Mouse (Mus musculus): ENCODE measurements around the gene Ercc8. TPM values are rescaled to one million over a fixed set of nuclear protein-coding genes. Genes with fewer than 3 reads are reported as not detected.
A peak's percentile ranks its signal among the peaks of the same experiment; 100 is the strongest.

Ercc8 gene
- 13.7 and 13.9 TPM in 2 replicates for polyA plus RNA-seq (2015; fragmentation: Nextera tagmentation; extraction: Ambion mirVana)

DNA sequence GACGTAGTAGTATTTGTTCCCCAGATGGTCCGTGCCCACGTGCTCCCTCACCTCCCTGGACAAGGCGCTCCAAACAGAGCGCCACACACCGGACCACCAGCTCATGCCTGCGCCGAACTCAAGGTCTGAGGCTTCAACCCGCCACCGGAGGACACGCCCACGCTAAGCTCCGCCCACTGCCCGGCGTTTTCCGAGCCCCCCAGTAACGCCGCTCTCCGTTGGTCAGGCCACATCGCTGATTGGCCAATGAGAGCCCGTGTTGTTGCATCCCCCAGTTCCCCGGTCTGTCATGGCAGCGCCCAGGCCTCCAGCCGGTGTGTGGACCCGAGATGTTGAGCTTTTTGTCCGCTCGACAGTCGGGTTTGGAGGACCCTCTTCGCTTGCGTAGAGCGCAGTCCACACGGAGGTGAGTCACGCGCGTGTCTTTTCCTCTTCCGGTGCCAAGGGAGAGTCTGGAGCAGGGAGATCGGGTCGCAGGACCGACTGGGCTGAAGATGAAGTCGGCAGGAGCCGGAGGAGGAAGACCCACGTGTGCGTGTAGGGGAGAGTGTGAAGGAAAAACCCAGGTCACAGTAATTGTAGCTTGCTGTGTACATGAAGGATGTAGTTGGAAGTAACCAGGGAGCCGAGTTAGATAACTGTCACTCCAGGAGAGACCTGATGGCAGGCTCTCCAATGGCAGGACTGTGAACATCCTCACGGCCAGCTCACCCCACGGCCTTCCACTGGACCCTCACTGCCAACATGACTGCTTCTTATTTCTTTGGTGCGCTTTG lies at the start of gene Ercc8, which contains the start of gene Ndufaf2:
Gene Ercc8 (plus strand): TSS at position 267 of the 776 bp plus-strand sequence.
Gene Ndufaf2 (minus strand): TSS at position 159 of the 776 bp plus-strand sequence.
- under 1% methylated on average over 47 of the region's 47 CpGs for WGBS
- Histone ChIP-seq H3K9me3 (ENCODE audit: control insufficient read depth, low read length) (no peaks in the 10 kb centered on the region), H3K36me3 (ENCODE audit: control insufficient read depth, insufficient read depth, low read length) (no peaks in the 10 kb centered on the region), H3K9ac (ENCODE audit: low read depth, low read length) (peak within 1 kb of the TSS; percentile 68), H3K4me2 (ENCODE audit: low read depth, low read length) (peak within 1 kb of the TSS; percentile 89), H3K4me1 (ENCODE audit: control insufficient read depth, insufficient read depth, low read length) (peaks cover 5% of the 10 kb centered on the region), H3K27ac (ENCODE audit: low read length) (no peak within 1 kb of the TSS), H3K4me3 (ENCODE audit: low read length) (peak within 1 kb of the TSS; percentile 94), H3K27me3 (replicated peaks; ENCODE audit: control insufficient read depth, insufficient read depth, low read length) (no peaks in the 10 kb centered on the region)
- peak; percentile 98 for ATAC-seq

DNA sequence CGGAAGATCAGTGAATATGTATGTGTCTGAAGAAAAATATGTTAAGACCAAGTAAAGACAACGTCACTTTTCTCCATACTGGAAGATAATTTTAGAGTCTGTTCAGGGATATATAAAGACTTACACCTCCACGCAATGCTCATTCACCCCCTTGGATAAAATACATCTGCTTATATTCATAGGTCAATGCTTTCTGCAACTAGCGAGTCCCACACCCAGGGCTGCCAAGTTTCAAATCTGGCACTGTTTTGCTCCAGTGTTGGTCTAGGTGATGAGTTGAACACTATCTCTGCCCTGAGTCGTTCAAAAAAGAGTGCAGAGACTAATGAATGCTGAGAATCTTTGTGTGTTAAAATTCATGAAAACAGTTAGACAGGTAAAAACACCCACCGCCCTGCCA lies 47.6 kb upstream of the Ercc8 start:
- no peaks in the 10 kb centered on the region for H3K27me3 ChIP-seq (replicated peaks; ENCODE audit: control insufficient read depth, insufficient read depth, low read length)
- no peaks in the 10 kb centered on the region for H3K9me3 ChIP-seq (ENCODE audit: control insufficient read depth, low read length)
- H3K36me3 ChIP-seq (ENCODE audit: control insufficient read depth, insufficient read depth, low read length): no peaks in the 10 kb centered on the region
- ATAC-seq: no peak
- 83% methylated on average over 6 of the region's 6 CpGs for WGBS
- no peak overlapping the region for H3K4me2 ChIP-seq (ENCODE audit: low read depth, low read length)
- H3K4me3 ChIP-seq (ENCODE audit: low read length): no peak overlapping the region
- H3K4me1 ChIP-seq (ENCODE audit: control insufficient read depth, insufficient read depth, low read length): 0 out of 2 replicates have a peak, but pooled peaks cover 7% of the 10 kb centered on the region
- no peak overlapping the region for H3K9ac ChIP-seq (ENCODE audit: low read depth, low read length)
- H3K27ac ChIP-seq (ENCODE audit: low read length): no peak overlapping the region

DNA sequence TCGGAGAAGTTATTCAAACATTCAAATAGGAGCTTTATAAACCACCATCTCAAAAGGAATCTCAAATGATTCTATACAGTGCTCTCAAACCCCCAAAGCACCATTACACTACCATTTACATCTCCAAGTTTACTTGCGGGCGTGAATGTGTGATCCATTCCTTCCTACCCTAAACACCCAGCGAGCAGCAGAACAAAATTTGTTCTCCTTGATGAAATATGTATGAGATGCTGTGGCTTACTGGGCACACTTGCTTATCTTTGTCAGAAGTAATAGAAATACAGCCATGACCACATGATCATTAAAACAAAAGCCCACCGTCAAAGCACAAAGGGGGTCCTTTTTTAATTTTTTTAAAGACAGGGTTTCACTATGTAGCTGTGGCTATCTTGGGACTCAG lies 45.0 kb upstream of the Ercc8 start:
- Histone ChIP-seq H3K4me2 (ENCODE audit: low read depth, low read length) (no peak overlapping the region), H3K36me3 (ENCODE audit: control insufficient read depth, insufficient read depth, low read length) (no peaks in the 10 kb centered on the region), H3K9ac (ENCODE audit: low read depth, low read length) (no peak overlapping the region), H3K27ac (ENCODE audit: low read length) (no peak overlapping the region), H3K27me3 (replicated peaks; ENCODE audit: control insufficient read depth, insufficient read depth, low read length) (no peaks in the 10 kb centered on the region), H3K4me1 (ENCODE audit: control insufficient read depth, insufficient read depth, low read length) (0 out of 2 replicates have a peak, but pooled peaks cover 7% of the 10 kb centered on the region), H3K4me3 (ENCODE audit: low read length) (no peak overlapping the region), H3K9me3 (ENCODE audit: control insufficient read depth, low read length) (no peaks in the 10 kb centered on the region)
- no peak for ATAC-seq
- WGBS: 71% methylated on average over 5 of the region's 5 CpGs

DNA sequence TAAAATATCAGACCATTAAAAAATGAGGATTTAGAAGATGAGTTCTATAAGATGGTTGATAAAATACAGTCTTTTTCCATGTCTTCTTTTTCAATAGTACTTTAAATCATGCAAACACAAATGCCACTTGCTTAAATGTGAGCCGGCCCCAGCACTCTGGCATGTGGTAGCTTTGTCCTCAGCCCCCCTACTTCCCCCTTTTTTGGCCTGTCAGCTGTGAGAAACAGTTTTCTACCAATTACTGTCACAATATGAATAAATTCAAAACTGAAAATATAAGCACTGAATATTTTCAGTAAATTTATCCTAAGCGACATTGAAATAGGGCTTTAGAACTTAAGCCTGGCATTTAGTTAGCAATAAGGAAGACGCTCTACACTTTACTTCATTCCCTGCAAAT lies 44.3 kb upstream of the Ercc8 start:
- 67% methylated on average over 3 of the region's 3 CpGs for WGBS
- Histone ChIP-seq H3K27me3 (replicated peaks; ENCODE audit: control insufficient read depth, insufficient read depth, low read length) (no peaks in the 10 kb centered on the region), H3K27ac (ENCODE audit: low read length) (no peak overlapping the region), H3K9me3 (ENCODE audit: control insufficient read depth, low read length) (no peaks in the 10 kb centered on the region), H3K36me3 (ENCODE audit: control insufficient read depth, insufficient read depth, low read length) (no peaks in the 10 kb centered on the region), H3K4me3 (ENCODE audit: low read length) (no peak overlapping the region), H3K9ac (ENCODE audit: low read depth, low read length) (no peak overlapping the region), H3K4me2 (ENCODE audit: low read depth, low read length) (no peak overlapping the region), H3K4me1 (ENCODE audit: control insufficient read depth, insufficient read depth, low read length) (0 out of 2 replicates have a peak, but pooled peaks cover 7% of the 10 kb centered on the region)
- ATAC-seq: no peak

DNA sequence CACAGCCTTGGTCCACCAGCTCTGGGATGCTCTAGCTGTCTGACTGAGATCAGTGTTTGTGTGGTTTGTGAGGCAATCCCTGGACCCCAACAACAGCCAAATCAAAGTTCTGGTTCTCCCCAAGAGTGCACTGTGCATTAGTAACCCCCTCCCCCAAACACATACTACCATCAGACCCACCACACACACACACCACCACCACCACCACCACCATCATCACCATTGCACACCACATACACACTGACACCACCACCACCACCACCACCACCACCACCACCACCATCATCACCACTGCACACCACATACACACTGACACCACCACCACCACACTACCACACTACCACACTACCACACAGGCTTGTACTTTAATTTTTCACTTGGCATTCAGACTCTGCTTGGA lies 40.9 kb upstream of the Ercc8 start:
- H3K4me1 ChIP-seq (ENCODE audit: control insufficient read depth, insufficient read depth, low read length): 0 out of 2 replicates have a peak, but pooled peaks cover 7% of the 10 kb centered on the region
- ATAC-seq: no peak
- no peaks in the 10 kb centered on the region for H3K36me3 ChIP-seq (ENCODE audit: control insufficient read depth, insufficient read depth, low read length)
- no peak overlapping the region for H3K4me3 ChIP-seq (ENCODE audit: low read length)
- H3K9ac ChIP-seq (ENCODE audit: low read depth, low read length): no peak overlapping the region
- no peak overlapping the region for H3K4me2 ChIP-seq (ENCODE audit: low read depth, low read length)
- H3K27me3 ChIP-seq (replicated peaks; ENCODE audit: control insufficient read depth, insufficient read depth, low read length): no peaks in the 10 kb centered on the region
- H3K27ac ChIP-seq (ENCODE audit: low read length): no peak overlapping the region
- H3K9me3 ChIP-seq (ENCODE audit: control insufficient read depth, low read length): no peaks in the 10 kb centered on the region

DNA sequence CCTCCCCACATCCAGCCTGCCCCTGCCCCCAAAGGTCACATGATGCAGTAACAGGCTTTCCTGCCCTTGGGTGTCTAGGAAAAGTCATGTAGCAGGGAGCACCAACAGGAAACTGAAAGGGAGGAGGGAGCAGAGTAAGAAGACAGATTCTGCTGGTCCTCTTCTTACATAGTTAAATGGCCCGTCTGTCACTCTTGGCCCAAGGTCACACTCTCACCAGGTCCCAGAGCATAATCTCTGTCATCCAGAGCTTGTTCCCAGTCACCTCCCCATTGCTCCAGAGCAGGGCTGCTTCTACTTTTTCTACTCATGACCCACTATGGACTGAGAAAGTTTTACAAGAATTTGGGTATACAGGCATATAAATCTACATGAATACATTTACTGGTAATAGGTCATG lies 40.3 kb upstream of the Ercc8 start:
- no peaks in the 10 kb centered on the region for H3K36me3 ChIP-seq (ENCODE audit: control insufficient read depth, insufficient read depth, low read length)
- no peak overlapping the region for H3K9ac ChIP-seq (ENCODE audit: low read depth, low read length)
- H3K27ac ChIP-seq (ENCODE audit: low read length): no peak overlapping the region
- 0 out of 2 replicates have a peak, but pooled peaks cover 7% of the 10 kb centered on the region for H3K4me1 ChIP-seq (ENCODE audit: control insufficient read depth, insufficient read depth, low read length)
- H3K9me3 ChIP-seq (ENCODE audit: control insufficient read depth, low read length): no peaks in the 10 kb centered on the region
- no peak overlapping the region for H3K4me3 ChIP-seq (ENCODE audit: low read length)
- ATAC-seq: no peak
- no peak overlapping the region for H3K4me2 ChIP-seq (ENCODE audit: low read depth, low read length)
- H3K27me3 ChIP-seq (replicated peaks; ENCODE audit: control insufficient read depth, insufficient read depth, low read length): no peaks in the 10 kb centered on the region
- WGBS: 72% methylated on average over 1 of the region's 1 CpGs

DNA sequence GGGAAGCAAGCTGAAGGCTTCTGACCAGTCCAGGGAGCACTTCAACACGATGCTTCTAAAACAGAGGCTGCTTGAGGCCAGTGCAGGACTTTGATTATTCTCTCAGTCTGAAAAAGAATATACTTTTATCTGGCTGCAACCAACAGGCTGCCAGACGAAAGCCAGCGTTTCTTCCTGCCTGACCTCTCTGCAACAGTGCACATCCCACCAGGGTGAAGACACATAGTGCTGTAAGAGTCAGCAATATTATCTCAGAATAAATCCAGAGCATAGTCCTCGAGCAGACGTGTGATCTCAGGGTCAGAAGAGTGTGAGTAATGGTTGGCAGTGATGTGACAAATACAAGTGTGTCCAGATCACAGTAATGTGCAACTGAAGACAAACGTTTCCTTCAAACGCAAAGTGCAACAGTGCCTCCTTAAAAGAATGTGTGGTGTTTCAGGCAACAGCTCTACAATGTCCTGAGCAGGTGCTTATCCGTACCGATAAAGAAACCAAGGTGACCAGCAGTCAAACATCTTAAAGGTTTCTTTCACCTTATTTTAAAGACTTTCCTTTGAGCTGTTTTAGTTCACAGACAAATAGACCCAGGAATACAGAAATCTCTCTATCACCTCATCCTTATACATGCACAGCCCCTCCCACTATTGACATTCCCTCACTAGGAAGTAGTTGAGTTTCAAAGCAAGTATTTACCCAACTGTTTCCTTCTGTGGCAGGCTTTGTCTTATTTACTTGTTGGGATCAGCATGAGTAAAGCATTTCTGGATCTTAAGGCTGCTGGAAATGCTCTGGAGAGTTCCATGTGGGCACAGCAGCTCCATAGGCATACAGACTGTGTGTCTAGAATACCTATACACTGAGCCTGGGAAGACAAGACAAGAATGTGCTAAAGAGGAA lies 38.9 kb upstream of the Ercc8 start:
- no peak for ATAC-seq

DNA sequence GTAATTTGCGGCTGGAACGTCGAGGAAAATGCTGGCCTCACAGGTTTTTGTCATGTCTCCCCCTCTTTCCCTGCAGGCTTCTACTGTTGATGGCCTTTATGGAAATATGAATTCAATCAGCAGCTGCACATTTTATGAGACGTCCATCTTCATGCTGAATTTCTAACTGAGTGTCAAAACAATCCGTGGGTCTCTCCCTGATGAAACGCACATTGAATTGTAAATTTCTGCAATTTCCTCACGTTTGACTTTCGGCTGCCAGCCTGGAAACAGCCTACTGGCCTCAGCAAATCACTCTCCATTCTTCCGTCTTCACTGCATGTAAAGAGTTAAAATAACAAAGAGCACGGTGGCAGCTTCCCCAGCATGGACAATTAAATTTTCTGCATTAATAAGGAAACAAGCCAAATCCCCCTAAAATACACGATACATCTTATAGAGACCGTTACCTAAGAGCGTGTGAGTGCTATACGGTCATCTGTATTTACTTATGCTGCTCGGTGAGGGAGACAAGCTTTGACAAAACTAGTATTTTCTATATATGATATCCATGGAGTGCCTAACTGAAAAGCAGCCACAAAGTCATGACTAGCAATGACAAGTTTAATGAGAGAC lies 35.3 kb upstream of the Ercc8 start:
- Histone ChIP-seq H3K27me3 (replicated peaks; ENCODE audit: control insufficient read depth, insufficient read depth, low read length) (no peaks in the 10 kb centered on the region), H3K36me3 (ENCODE audit: control insufficient read depth, insufficient read depth, low read length) (no peaks in the 10 kb centered on the region), H3K4me1 (ENCODE audit: control insufficient read depth, insufficient read depth, low read length) (no peaks in the 10 kb centered on the region), H3K9me3 (ENCODE audit: control insufficient read depth, low read length) (no peaks in the 10 kb centered on the region), H3K27ac (ENCODE audit: low read length) (no peak overlapping the region), H3K4me2 (ENCODE audit: low read depth, low read length) (no peak overlapping the region), H3K9ac (ENCODE audit: low read depth, low read length) (no peak overlapping the region), H3K4me3 (ENCODE audit: low read length) (no peak overlapping the region)
- ATAC-seq: no peak
- WGBS: 48% methylated on average over 15 of the region's 15 CpGs

More for the DNA sequence above, 38.9 kb upstream of the Ercc8 start:
- H3K9ac ChIP-seq (ENCODE audit: low read depth, low read length): no peak overlapping the region
- no peaks in the 10 kb centered on the region for H3K27me3 ChIP-seq (replicated peaks; ENCODE audit: control insufficient read depth, insufficient read depth, low read length)
- H3K36me3 ChIP-seq (ENCODE audit: control insufficient read depth, insufficient read depth, low read length): no peaks in the 10 kb centered on the region
- H3K4me2 ChIP-seq (ENCODE audit: low read depth, low read length): no peak overlapping the region
- H3K4me1 ChIP-seq (ENCODE audit: control insufficient read depth, insufficient read depth, low read length): 0 out of 2 replicates have a peak, but pooled peaks cover 7% of the 10 kb centered on the region
- H3K4me3 ChIP-seq (ENCODE audit: low read length): no peak overlapping the region
- no peak overlapping the region for H3K27ac ChIP-seq (ENCODE audit: low read length)
- no peaks in the 10 kb centered on the region for H3K9me3 ChIP-seq (ENCODE audit: control insufficient read depth, low read length)
- WGBS: 54% methylated on average over 9 of the region's 9 CpGs

DNA sequence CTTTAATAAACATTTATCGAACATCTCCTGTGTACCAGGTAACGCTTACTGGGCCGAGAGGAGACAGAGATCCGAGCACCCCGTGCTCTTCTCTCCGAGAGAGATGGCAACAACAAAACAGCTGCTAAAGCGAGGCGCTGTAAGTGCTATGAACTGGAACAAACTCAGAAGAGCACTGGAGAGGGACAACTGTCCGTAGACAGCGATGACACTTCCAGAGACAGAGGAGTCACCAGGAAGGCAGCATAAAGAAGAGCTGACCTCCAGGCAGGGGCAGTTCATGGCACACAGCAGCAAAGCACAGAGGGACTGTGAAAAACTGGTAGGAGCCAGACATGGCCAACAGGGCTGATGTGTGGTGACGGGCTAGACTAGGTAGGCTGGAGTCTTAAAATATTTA lies 34.4 kb upstream of the Ercc8 start:
- H3K9ac ChIP-seq (ENCODE audit: low read depth, low read length): no peak overlapping the region
- no peak overlapping the region for H3K27ac ChIP-seq (ENCODE audit: low read length)
- no peak overlapping the region for H3K4me3 ChIP-seq (ENCODE audit: low read length)
- no peak overlapping the region for H3K4me2 ChIP-seq (ENCODE audit: low read depth, low read length)
- H3K27me3 ChIP-seq (replicated peaks; ENCODE audit: control insufficient read depth, insufficient read depth, low read length): no peaks in the 10 kb centered on the region
- WGBS: 76% methylated on average over 11 of the region's 11 CpGs
- no peaks in the 10 kb centered on the region for H3K36me3 ChIP-seq (ENCODE audit: control insufficient read depth, insufficient read depth, low read length)
- no peak for ATAC-seq
- no peaks in the 10 kb centered on the region for H3K4me1 ChIP-seq (ENCODE audit: control insufficient read depth, insufficient read depth, low read length)
- H3K9me3 ChIP-seq (ENCODE audit: control insufficient read depth, low read length): no peaks in the 10 kb centered on the region
